Mouse (Mus musculus): ENCODE measurements around the gene Nsun4. TPM values are rescaled to one million over a fixed set of nuclear protein-coding genes. Genes with fewer than 3 reads are reported as not detected.

Gene Nsun4
- total RNA-seq (2021), result 1 to 10 TPM; 7.5 to 8.3 TPM

DNA sequence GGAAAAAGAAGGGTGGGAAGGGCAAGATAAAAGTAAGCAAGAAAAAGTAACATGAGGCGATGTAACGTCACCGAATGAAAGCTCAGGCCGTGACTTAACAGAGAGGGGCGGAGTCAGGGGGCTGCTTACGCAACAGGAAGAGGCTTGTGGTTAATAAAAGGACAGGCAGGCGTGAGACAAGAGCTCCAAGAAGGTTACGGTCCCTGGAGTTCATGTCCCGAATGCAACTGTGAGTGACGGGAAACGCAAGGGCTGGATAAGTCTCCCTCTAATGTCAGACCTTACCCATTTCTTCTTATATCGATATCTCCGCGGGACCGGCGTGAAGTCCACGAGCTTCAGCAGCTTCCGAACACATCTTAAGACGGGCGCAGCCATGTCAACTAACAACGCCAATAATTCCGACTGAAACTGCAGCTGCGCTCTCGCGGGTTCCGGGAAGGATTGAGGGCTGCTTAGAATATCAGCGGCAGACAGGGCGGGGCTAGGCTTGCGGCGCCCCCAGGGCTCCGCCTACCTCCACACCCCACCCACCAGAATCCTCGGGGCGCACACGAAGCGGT is at the start of gene Nsun4:
Gene Nsun4 (minus strand): TSS at position 478 of the 563 bp plus-strand sequence.
- DNase-seq (ENCODE audit: extremely low spot score in 1 of 2, low spot score in 1 of 2), result peak; percentile 80

DNA sequence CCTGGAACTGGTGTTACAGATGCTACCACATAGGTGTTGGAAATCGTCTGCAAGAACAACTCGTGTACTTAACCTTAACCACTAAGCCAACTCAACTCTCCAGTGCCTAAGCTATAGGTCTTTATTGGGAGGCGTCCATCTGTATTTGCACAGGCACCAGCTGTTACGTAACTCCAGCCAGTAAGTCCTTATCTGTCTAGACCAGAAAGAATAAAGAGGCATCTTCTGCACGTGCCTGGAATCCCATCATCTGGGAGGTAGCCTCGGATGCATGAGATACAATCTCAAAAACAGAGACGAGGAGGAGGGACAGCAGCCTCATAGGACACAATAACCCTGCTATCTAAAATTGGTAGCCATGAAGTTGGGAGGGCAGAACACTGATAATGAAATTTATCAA is 47.3 kb upstream of the Nsun4 start:
- DNase-seq (ENCODE audit: extremely low spot score in 1 of 2, low spot score in 1 of 2), result no peak

DNA sequence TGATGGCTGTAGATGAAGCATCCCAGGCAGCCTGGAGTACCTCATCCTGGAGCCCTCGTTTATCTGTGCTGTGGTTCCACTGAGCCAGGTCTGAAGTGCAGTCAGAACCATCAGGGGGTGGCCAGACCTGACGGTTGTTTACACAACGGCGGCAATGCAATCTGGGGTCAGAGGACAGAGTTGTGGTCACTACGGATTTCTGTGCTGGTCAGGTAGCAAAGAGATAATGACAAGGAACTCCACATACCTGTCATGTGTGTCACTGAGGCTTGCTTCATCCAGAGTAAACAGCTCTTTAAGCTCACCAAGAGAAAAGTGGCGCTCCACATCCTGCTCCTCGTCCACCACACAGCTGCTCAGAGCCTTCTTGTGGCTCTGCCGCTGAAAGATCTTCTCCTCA is 43.5 kb upstream of the Nsun4 start:
- no peak for DNase-seq (ENCODE audit: extremely low spot score in 1 of 2, low spot score in 1 of 2)

DNA sequence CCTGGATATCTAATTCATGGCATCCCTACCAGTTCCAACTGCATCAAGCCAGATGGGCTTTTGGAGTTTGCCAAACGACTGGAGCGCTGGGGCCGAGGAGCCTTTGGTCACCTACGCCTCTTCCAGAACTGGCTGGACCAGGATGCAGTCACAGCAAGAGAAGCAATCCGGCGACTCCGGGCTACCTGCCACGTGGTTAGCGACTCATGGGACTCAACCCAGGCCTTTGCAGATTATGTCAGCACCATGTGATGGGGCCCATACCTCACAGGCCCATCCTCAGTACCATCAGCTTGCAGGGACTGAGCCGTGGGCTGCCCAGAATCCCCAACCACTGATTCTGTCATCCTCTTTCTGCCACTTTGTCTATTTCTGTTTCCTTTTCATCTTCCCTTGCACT is 42.6 kb upstream of the Nsun4 start:
- DNase-seq (ENCODE audit: extremely low spot score in 1 of 2, low spot score in 1 of 2), result no peak

DNA sequence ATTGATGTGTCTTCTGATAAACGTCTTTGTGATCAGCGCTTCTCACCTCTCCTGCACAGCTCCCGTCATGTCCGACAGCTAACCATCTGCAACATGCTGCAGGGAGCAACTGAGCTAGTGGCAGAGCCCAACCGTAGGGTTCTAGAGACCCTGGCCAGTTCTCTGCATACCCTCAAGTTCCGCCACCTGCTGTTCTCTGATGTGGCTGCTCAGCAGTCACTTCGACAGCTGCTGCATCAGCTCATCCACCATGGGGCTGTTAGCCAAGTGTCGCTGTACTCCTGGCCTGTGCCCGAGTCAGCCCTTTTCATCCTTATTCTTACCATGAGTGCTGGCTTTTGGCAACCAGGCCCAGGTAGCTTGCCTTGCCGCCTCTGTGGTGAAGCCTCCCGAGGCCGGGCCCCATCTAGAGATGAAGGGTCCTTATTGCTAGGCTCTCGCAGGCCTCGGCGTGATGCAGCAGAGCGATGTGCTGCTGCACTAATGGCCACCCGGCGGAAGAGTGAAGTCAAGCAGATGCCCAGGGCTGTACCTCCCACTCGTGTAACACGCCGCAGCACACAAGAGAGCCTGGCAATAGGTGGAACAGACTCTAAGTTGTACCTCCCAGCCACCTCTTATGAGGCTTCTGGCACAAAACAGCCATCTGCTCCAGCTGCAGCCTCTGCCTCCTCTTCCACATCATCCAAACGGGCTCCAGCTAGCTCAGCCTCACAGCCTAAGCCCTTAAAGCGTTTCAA is 35.0 kb upstream of the Nsun4 start:
- DNase-seq (ENCODE audit: extremely low spot score in 1 of 2, low spot score in 1 of 2), result no peak

DNA sequence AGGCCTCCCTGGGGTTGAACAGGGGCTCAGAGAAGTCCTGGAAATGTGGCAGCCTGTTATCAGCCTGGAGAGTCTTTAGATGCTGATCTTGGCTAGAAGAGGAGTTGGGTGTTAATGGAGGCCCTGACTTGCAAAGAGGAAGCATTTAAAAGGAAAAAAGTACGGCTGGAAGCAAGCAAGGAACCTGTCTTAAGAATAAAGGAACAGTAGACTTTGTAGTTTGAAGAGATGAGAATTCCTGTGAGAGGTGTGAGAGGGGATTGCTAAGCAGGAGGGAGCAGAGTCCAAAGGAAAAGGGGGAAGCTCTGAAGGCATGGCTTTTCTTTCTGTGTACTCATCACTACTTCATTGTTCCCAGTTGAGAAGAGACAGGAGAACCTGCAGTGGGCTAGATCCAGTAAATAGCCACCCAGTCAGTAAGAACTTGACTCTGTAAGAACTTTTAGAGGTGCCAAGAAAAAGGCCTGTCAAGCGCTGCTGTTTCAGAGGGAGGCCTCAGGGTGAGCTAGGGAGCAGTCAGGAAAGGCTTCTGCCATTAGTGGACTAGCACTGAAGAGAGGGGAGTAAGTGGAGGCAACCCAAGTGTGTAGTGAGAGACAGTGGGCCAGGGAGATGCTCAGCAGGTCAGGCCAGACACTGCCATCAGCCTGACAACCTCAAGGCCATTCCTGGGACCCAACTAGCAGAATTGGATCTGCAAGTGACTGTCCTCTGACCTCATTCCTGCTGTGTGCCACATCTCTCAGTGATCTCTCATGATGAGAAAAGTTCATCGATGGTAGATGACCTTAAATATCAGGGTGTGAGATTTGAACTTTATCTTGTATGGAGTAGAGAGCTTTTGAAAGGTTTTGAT is 23.8 kb upstream of the Nsun4 start:
- DNase-seq (ENCODE audit: extremely low spot score in 1 of 2, low spot score in 1 of 2), result no peak

DNA sequence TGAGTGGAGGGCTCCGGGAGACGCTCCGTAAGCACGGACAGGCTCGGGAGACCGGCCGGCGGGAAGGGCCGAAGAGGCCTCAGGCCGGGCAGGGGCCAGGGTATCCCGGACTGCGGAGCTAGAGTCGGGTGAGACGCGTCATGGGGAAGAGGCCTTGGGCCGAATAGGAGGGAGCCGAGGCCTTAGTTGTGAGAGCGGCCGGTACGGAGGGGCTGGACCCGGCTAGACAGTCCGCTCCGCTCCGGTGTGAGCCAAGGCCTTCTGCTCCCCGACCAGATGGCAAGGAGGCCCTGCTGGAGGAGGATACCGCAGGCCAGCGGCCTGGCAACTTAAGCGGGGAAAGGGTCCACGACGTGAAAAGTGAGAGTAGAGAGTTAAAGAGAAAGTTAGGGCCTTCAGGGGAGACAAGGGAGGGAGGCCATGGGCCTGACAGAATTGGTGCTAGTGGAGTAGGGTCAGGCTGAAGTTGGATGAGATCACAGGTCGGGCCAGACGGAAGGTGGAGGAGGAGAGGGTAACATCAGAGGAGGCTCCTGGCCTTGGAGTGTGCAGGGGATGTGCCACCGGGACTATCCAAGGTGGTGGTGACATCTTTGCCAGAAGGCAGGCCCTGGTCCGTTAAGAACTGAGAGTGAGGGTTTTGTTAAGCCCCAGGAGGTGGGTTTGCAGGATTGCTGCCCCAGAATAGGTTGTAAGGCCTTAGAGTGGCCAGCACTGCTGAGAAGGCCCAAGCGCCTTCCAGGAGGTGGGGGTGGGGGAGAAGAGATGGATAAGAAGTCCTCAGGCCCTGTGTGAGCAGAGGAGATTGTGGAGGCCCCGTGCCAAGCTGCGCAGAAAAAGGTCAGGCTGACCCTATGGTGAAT is 22.9 kb upstream of the Nsun4 start:
- DNase-seq (ENCODE audit: extremely low spot score in 1 of 2, low spot score in 1 of 2), result peak in 1 of 2 experiments; percentile 20

DNA sequence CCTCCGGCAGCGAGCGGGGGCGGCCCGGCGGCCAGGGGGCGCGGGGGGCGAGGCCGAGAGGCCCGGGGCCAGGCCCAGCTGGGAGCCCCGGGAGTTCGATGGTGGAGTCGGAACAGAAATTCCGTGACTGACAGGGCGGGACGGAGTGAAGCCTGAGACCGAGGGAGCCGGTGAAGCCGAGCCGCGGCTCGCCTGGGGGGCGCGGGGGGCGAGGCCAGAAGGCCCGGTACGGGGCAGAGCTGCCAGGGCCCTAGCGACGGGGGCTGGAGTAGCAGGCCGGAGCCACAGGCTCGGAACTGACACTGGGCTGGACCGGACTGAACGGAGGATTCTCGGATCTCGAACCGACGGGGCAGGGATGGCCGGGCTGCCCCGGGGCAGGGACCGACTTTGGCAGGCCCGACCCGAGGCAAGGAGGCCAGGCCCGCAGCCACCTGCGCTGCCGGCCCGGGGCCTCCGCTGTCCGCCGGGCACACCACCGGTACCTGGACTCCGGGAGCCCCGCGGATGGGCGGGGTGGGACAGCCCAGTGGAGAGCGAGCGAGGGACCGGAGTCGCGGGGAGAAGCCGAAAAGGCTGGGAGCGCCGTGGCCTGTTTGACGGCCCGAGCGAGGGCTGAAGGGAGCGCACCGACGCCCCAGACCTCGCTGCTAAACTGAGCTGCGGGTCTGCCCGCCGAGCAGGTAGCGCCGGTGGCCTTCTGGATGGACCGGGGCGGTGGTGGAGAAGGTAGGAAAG is 22.1 kb upstream of the Nsun4 start:
- peak; percentile 53 to 69 for DNase-seq (ENCODE audit: extremely low spot score in 1 of 2, low spot score in 1 of 2)

DNA sequence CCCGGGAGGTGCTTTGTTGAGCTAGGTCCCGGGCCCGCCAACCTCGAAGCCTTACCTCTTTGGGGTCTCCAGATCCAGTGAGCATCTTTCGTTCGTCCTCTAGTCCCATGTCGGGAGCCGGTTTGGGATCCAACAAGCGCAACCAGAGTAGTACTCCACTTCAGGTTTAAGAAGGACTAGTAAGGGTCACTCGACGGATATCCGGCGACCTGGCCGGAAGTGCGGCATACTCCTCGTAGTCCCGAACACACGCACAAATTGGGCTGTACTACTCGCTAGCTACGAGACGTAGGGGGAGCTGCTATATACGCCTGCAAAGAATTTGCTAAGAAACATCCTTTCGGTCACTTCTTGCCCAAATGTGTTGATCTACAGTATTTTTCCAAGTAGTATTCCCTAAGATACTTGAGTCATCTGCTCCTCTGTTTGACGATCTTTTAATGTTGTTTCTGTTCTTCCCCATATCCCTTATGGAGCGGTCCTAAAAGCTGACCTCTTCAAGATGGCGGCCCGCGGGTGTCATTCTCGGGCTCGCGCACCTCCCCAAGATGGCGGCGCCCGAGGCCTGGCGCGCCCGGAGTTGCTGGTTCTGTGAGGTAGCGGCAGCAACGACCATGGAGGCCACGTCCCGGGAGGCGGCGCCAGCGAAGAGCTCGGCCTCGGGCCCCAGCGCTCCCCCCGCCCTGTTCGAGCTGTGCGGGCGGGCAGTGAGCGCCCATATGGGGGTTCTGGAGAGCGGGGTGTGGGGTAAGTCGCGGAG is 21.4 kb upstream of the Nsun4 start, which contains the start of the genes Uqcrh and Lrrc41:
Gene Uqcrh (minus strand): TSS at position 211 of the 760 bp plus-strand sequence.
Gene Lrrc41 (plus strand): TSS at position 409 of the 760 bp plus-strand sequence.
- peak; percentile 92 to 93 for DNase-seq (ENCODE audit: extremely low spot score in 1 of 2, low spot score in 1 of 2)

DNA sequence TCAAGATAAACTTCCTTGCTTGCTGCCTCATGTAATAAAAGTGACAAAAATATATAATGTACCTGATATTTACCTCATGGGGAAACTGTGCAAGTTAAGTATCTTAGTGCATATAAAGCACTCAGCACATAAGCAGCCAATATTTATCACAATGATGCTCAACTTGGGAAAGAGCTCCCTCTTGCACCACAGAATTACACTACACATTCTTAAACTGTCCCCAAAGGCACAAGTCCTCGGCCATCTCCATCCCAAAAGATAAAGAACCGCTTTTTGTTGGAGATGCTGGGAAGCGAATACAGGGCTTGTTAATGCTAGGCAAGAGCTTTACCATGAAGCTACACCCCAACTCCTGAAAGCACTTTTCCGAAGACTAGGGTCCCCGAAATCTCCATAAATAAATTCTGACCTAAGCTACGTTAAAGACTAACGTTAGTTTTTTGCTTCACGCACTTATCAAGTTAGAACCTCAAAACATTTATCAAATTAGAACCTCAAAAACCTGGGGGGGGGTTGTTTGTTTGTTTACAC is 20.5 kb upstream of the Nsun4 start:
- no peak for DNase-seq (ENCODE audit: extremely low spot score in 1 of 2, low spot score in 1 of 2)

DNA sequence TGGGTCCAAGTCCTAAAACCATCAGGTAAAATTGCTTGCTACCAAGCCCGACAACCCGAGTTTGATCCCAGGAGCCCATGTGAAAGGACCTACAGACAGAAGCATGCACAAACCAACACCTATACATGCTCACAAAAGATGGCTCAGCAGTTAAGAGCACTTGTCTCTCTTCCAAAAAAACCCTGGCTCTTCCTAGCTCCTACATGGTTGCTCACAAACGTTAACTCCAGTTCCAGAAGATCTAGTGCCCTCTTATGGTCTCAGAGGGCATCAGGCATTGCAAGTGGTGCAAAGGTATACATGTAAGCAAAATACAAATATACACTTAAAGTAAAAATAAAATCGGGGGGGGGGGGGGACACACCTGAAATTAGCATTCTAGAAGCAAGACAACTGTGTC is 19.5 kb upstream of the Nsun4 start:
- DNase-seq (ENCODE audit: extremely low spot score in 1 of 2, low spot score in 1 of 2), result no peak

DNA sequence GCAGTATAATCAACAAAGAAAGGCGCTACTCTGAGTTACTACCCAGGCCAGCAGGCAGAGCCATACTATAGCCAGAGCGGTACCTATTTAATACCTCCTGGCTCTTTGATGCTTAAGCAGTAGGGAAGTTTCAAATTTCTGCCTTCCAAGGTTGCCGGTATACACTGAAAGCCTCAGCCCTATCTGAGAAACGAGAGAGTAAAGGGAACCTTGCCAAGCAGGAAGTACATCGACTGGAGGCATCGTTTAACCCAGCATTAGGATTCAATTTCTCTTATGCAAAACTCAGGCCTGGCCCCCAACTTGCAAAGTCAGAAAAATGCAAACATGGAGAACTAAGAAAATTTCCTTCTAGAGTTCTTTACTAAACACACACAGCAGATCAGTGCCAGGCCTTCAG is 16.4 kb upstream of the Nsun4 start:
- DNase-seq (ENCODE audit: extremely low spot score in 1 of 2, low spot score in 1 of 2), result no peak

DNA sequence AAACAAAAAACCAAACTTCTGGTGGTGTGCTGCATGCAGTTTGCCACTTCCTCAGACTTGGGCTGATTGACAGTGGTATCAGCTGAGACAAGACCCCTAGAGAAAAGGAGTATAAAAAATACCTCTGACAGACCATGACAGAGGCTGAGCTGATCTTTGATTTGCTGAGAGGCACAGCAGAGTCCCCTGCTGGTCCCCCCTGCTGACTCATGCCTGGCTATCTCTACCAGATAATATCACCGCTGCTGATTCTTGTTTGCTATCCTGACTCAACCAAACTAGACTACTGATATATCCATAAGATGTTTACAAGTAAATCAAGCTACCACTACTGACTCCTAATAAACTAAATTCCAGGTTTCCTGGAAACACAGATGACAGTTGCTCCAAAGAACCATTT is 10.2 kb upstream of the Nsun4 start:
- DNase-seq (ENCODE audit: extremely low spot score in 1 of 2, low spot score in 1 of 2), result no peak

DNA sequence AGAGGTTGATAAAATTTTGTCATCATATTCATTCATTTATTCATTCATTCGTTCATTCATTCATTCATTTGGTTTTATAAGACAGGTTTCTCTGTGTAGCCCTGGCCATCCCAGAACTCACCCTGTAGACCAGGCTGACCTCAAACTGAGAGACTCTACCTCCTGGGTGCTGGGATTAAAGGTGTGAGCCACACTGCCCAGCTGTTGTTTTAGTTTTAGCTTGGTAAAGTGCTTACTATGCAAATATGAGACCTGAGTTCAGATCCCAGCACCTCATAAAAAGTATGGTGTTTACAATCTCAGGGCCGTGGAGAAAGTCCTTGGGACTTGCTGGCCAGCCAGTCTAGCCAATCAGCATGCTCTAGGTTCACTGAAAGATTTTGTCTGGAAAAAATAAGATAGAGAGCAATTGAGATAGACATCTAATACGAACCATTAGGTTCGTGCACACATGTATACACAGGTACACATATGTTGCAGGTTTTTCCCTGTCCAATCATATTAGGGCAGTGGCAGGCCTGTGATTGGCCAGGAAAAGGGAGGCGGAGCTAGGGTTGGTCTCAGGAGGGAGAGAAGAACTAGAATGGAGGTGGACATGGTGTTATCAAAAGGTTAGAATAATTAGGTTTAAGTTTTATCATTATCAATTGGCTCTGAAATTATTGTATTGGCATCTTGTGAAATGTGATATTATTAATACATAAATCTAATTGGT is 5.5 kb upstream of the Nsun4 start:
- no peak for DNase-seq (ENCODE audit: extremely low spot score in 1 of 2, low spot score in 1 of 2)

DNA sequence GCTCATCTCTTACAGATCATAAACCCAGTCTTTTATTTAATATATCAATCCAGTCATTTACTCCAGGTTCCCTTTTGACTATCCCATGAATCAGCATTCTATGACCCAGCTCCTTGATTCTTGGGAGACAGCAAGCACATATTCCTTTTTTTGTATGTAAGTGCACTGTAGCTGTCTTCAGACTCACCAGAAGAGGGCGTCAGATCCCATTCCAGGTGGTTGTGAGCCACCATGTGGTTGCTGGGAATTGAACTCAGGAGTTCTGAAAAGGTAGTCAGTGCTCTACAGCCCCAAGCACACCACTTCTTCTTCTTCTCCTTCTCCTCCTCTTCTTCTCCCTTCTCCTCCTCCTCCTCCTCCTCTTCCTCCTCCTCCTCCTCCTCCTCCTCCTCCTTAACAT is 3.9 kb upstream of the Nsun4 start:
- no peak for DNase-seq (ENCODE audit: extremely low spot score in 1 of 2, low spot score in 1 of 2)

DNA sequence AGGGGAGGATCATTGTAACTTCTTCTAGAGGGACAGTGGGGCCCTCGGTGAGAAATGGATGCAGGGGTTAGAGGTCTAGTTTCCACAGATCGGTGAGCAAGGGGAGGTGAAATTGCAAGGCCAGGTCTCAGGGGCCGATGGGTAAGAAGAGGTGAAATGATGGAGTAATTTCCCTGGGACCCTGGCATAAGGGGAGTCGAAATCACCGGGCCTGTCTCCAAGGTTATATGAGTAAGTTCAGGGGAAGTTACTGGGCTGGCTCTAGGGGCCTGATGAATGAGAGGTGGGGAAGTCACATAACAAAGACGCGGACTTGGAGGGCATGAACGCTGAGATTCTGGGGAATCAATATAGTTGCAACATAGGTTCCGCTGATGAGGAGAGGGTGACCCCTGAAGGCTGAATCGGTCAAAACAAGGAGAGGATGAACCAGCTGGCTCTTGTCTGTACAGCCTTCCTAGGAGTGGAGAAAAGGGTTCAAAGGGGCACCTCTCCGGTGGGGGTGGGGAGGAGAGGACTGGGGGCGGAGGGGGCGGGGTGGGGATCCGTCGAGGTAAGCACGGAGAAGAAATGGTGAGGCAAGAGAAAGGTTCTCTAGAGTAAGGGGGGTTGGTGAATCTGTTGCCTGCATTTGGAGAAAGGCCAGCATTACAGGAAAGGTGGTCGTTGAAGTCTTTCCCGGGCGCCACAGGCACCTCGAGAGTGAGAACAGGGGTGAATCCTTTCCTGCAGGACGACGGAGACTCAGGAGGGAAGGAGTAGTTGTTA is 966 bp downstream of the Nsun4 start:
- DNase-seq (ENCODE audit: extremely low spot score in 1 of 2, low spot score in 1 of 2), result no peak

DNA sequence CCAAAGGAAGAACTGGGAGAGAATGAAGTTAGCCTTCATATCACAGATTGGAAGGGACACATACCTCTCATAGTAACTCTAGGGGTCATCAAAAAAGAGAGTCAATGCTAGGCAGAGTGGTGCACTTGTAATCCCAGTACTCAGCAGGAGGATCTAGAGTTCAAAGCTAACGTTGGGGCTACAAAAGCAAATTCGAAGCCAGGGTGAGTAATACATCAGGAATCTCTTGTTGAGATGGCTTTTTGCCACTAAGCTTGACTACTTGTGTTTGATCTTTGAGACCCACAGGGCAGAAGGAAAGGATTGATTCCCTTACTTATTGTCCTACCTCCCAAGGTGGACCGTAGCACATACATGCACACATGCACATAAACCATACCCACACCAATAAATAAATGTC is 4.5 kb downstream of the Nsun4 start:
- DNase-seq (ENCODE audit: extremely low spot score in 1 of 2, low spot score in 1 of 2), result no peak

All from layer of hippocampus, postnatal 25 days (tissue).